Mouse (Mus musculus) heart, adult 2 months (tissue): ENCODE measurements around the gene Gm11938. TPM values are rescaled to one million over a fixed set of nuclear protein-coding genes. Genes with fewer than 3 reads are reported as not detected.

ENCODE experiments used
- DNase-seq, 2 experiments: peaks; one replicate each; pipeline ENCODE4 v3.0.0; 2021
- H3K27ac ChIP-seq: fragments of 200-600 bp; 2 replicates; pipeline ENCODE4 v1.8.1; 2022
- H3K27me3 ChIP-seq: fragments of 200-500 bp; 2 replicates; pipeline ENCODE4 v1.6.1; 2012; ENCODE audit warnings: mild to moderate bottlenecking, low read length, inconsistent platforms, mixed read lengths; ENCODE audit not compliant: control insufficient read depth, insufficient read depth
- H3K36me3 ChIP-seq: fragments of 200-500 bp; 2 replicates; pipeline ENCODE4 v1.6.1; 2012; ENCODE audit warnings: low read length, inconsistent platforms; ENCODE audit not compliant: control insufficient read depth, insufficient read depth
- H3K4me1 ChIP-seq: fragments of 200-500 bp; 2 replicates; pipeline ENCODE4 v1.6.1; 2011; ENCODE audit warnings: low read length; ENCODE audit not compliant: control insufficient read depth, insufficient read depth
- H3K4me3 ChIP-seq: fragments of 200-600 bp; 2 replicates; pipeline ENCODE4 v1.8.1; 2022
- H3K79me2 ChIP-seq: fragments of 200-500 bp; replicated peaks from 2 replicates; pipeline ENCODE4 v1.6.1; 2012; ENCODE audit warnings: mild to moderate bottlenecking, inconsistent platforms, low read length, moderate library complexity, mixed read lengths; ENCODE audit not compliant: control insufficient read depth, insufficient read depth
- H3K9ac ChIP-seq: fragments of 200-500 bp; 2 replicates; pipeline ENCODE4 v1.6.1; 2012; ENCODE audit warnings: low read depth, mild to moderate bottlenecking, control low read depth, inconsistent platforms, low read length, mixed read lengths
- CTCF ChIP-seq: fragments of 200-600 bp; IDR thresholded peaks from 2 replicates; pipeline ENCODE4 v1.8.1; 2022; ENCODE audit warnings: antibody characterized with exemption, mild to moderate bottlenecking, moderate library complexity
- EP300 ChIP-seq: fragments of 200-500 bp; IDR thresholded peaks from 2 replicates; pipeline ENCODE4 v1.6.1; 2011; ENCODE audit warnings: low read depth, low read length, control low read depth; ENCODE audit not compliant: insufficient read depth
- POLR2A ChIP-seq: fragments of 200-500 bp; IDR thresholded peaks from 2 replicates; pipeline ENCODE4 v1.6.1; 2011; ENCODE audit warnings: mild to moderate bottlenecking, low read depth, low read length, control low read depth; ENCODE audit not compliant: insufficient read depth
- WGBS: fragments of 180-500 bp; shearing (Covaris S2); methylation state at CpG from one replicate; pipeline ENCODE4 v1.1.7; 2018; 5-methylcytosine and 5-hydroxymethylcytosine counted together
- intact Hi-C: fragments of 180-260 bp; cut with DNase I; formaldehyde crosslinking; loops from one replicate; pipeline ENCODE4 v1.15.1; 2025
- polyA plus RNA-seq: library from polyadenylated mRNA; depleted of rRNA; stranded (reverse); fragments of >200 nt; gene quantifications from 2 replicates; pipeline ENCODE4 v1.2.3, GENCODE M21; 2012
- total RNA-seq, 2 experiments: library from RNA; stranded (reverse); gene quantifications; 2 replicates each; pipeline ENCODE4 v1.2.3; 2021

Gm11938 gene
- total and polyA plus RNA-seq, 3 experiments = not detected

GRCm38 (mm10) chr11:99637086-99637485 is 34.0 kb upstream of the Gm11938 start:
- no peaks in the 10 kb centered on the region for H3K27me3 ChIP-seq
- TF ChIP-seq EP300 (no peak), POLR2A (no peak), CTCF (no peak)
- intact Hi-C loops = no loop called here
- WGBS = 38% methylated on average over 1 of the region's 1 CpGs
- H3K79me2 ChIP-seq = no peaks in the 10 kb centered on the region
- no peak overlapping the region for H3K9ac ChIP-seq
- no peak overlapping the region for H3K4me3 ChIP-seq
- DNase-seq = no peak
- no peak overlapping the region for H3K27ac ChIP-seq
- no peaks in the 10 kb centered on the region for H3K4me1 ChIP-seq
- no peaks in the 10 kb centered on the region for H3K36me3 ChIP-seq

- no peak for DNase-seq
- Histone ChIP-seq H3K9ac (no peak within 1 kb of the TSS), H3K36me3 (no peaks in the 10 kb centered on the region), H3K4me3 (no peak within 1 kb of the TSS), H3K4me1 (no peaks in the 10 kb centered on the region), H3K27me3 (no peaks in the 10 kb centered on the region; the same call in 1 of the 2 replicates), H3K27ac (no peak within 1 kb of the TSS), H3K79me2 (no peaks in the 10 kb centered on the region)
- WGBS = 49% methylated on average over 8 of the region's 8 CpGs
- TF ChIP-seq CTCF (no peak), EP300 (no peak), POLR2A (no peak)
- intact Hi-C loops = no loop called here
Observed at GRCm38 (mm10) chr11:99634653-99635134, 31.6 kb upstream of the Gm11938 start, which contains the start of gene Krtap4-2. TSS of gene Krtap4-2 (minus strand) at chr11:99635084.

- Histone ChIP-seq H3K4me3 (no peak overlapping the region), H3K4me1 (no peaks in the 10 kb centered on the region), H3K36me3 (no peaks in the 10 kb centered on the region), H3K27ac (no peak overlapping the region), H3K9ac (no peak overlapping the region), H3K79me2 (no peaks in the 10 kb centered on the region), H3K27me3 (no peaks in the 10 kb centered on the region; the same call in 1 of the 2 replicates)
- intact Hi-C loops = no loop called here
- TF ChIP-seq CTCF (no peak), EP300 (no peak), POLR2A (no peak)
- DNase-seq = no peak
- WGBS = 68% methylated on average over 2 of the region's 2 CpGs
Observed at GRCm38 (mm10) chr11:99633293-99633692, 30.2 kb upstream of the Gm11938 start.

GRCm38 (mm10) chr11:99630890-99631289 is 27.8 kb upstream of the Gm11938 start:
- H3K36me3 ChIP-seq = no peaks in the 10 kb centered on the region
- H3K9ac ChIP-seq = no peak overlapping the region
- TF ChIP-seq EP300 (no peak), CTCF (no peak), POLR2A (no peak)
- 52% methylated on average over 3 of the region's 3 CpGs for WGBS
- intact Hi-C loops = no loop called here
- H3K27me3 ChIP-seq = no peaks in the 10 kb centered on the region; the same call in 1 of the 2 replicates
- no peaks in the 10 kb centered on the region for H3K79me2 ChIP-seq
- no peak overlapping the region for H3K27ac ChIP-seq
- no peaks in the 10 kb centered on the region for H3K4me1 ChIP-seq
- no peak overlapping the region for H3K4me3 ChIP-seq
- no peak for DNase-seq

DNA sequence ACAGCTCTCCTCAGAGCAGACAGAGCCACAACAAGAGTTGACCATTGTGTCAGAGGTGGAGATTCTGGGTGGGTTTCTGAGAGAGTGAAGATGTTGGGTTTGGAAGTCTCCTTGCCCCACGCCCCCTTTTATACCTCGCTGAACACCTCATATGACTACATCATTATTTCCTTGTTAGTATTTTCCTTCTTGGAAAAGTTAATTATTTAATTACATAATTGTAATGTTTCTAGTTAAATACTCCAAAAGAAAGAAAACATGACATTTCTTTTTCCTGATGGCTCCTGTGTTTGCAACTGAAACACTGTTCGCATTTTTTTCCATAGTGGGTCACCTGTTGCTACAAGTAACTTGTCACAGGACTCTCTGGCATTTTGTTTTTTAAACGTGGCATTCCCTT is 25.0 kb upstream of the Gm11938 start, which contains the start of gene Krtap4-1:
Krtap4-1 (minus strand) TSS at position 101 of the 400 bp plus-strand sequence.
- H3K79me2 ChIP-seq = no peaks in the 10 kb centered on the region
- TF ChIP-seq CTCF = no peak
- no peak for TF ChIP-seq EP300
- no peak for TF ChIP-seq POLR2A
- DNase-seq = no peak
- no peaks in the 10 kb centered on the region; the same call in 1 of the 2 replicates for H3K27me3 ChIP-seq
- 79% methylated on average over 4 of the region's 4 CpGs for WGBS
- H3K36me3 ChIP-seq = no peaks in the 10 kb centered on the region
- H3K4me3 ChIP-seq = no peak within 1 kb of the TSS
- no peak within 1 kb of the TSS for H3K9ac ChIP-seq
- intact Hi-C loops = no loop called here
- H3K4me1 ChIP-seq = no peaks in the 10 kb centered on the region
- H3K27ac ChIP-seq = no peak within 1 kb of the TSS

DNA sequence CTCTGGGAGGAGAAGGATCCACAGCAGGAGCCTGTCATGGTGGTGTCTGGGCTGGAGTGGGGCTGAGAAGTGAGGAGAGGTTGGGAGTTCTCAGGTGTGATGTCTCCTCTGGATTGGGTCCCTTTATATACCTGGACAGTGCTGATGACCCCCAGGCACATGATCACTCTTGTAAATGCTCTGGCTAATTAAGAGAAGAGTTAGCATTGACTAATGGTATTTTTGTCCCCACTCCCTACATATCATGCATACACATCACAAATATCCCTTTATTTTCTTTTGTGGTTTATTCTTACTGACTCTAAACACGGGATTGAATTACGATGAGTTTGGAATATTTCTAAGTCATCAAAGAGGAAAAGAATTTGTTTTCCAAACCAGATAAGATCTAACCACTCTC is 17.2 kb upstream of the Gm11938 start, which contains the start of gene Gm11562:
Gm11562 (minus strand) TSS at position 101 of the 400 bp plus-strand sequence.
- Histone ChIP-seq H3K27ac (no peak within 1 kb of the TSS), H3K4me1 (no peaks in the 10 kb centered on the region), H3K4me3 (no peak within 1 kb of the TSS), H3K36me3 (no peaks in the 10 kb centered on the region), H3K27me3 (no peaks in the 10 kb centered on the region), H3K79me2 (no peaks in the 10 kb centered on the region), H3K9ac (no peak within 1 kb of the TSS)
- TF ChIP-seq EP300 (no peak), CTCF (no peak), POLR2A (no peak)
- WGBS = 67% methylated on average over 2 of the region's 2 CpGs
- DNase-seq = no peak
- intact Hi-C loops = no loop called here
